Mouse (Mus musculus) forebrain, embryonic 14.5 days (tissue): ENCODE measurements around the gene Fam102b. TPM values are rescaled to one million over a fixed set of nuclear protein-coding genes. Genes with fewer than 3 reads are reported as not detected.

ENCODE experiments used
- ATAC-seq: fragments of 200-750 bp; cut with Nextera tagmentation; 2 replicates; pipeline ENCODE4 v1.8.0; 2017; ENCODE audit warnings: mild to moderate bottlenecking, moderate library complexity
- DNase-seq: peaks from one replicate; pipeline ENCODE4 v3.0.0-alpha.2; 2015; ENCODE audit warnings: low spot score
- H3K27ac ChIP-seq: fragments of 300-500 bp; sonication (generic); 2 replicates; pipeline ENCODE4 v1.5.1; 2014; ENCODE audit warnings: low read depth, mild to moderate bottlenecking, control low read depth, low read length, moderate library complexity
- H3K27me3 ChIP-seq: fragments of 300-500 bp; sonication (generic); replicated peaks from 2 replicates; pipeline ENCODE4 v1.6.1; 2014; ENCODE audit warnings: low read length, control low read depth, mixed read lengths; ENCODE audit not compliant: control insufficient read depth, insufficient read depth
- H3K36me3 ChIP-seq: fragments of 300-500 bp; sonication (generic); 2 replicates; pipeline ENCODE4 v1.6.1; 2014; ENCODE audit warnings: low read length, control low read depth; ENCODE audit not compliant: control insufficient read depth, insufficient read depth
- H3K4me1 ChIP-seq: fragments of 300-500 bp; sonication (generic); 2 replicates; pipeline ENCODE4 v1.6.1; 2014; ENCODE audit warnings: antibody characterized with exemption, low read length, control low read depth; ENCODE audit not compliant: control insufficient read depth, insufficient read depth
- H3K4me2 ChIP-seq: fragments of 300-500 bp; sonication (generic); 2 replicates; pipeline ENCODE4 v1.6.1; 2014; ENCODE audit warnings: mild to moderate bottlenecking, control low read depth, low read length
- H3K4me3 ChIP-seq: fragments of 300-500 bp; sonication (generic); 2 replicates; pipeline ENCODE4 v1.5.1; 2014; ENCODE audit warnings: low read depth, low read length, control low read depth
- H3K9ac ChIP-seq: fragments of 300-500 bp; sonication (generic); 2 replicates; pipeline ENCODE4 v1.6.1; 2014; ENCODE audit warnings: mild to moderate bottlenecking, low read length, control low read depth, moderate library complexity
- H3K9me3 ChIP-seq: fragments of 300-500 bp; sonication (generic); replicated peaks from 2 replicates; pipeline ENCODE4 v1.6.1; 2016; ENCODE audit warnings: low read length, control low read depth, mixed read lengths; ENCODE audit not compliant: control insufficient read depth
- WGBS: fragments of 180-500 bp; shearing (Covaris S2); extraction: QIAGEN DNeasy Blood & Tissue Kit; methylation state at CpG from one replicate; pipeline ENCODE4 v1.1.7; 2014; 5-methylcytosine and 5-hydroxymethylcytosine counted together
- polyA plus RNA-seq: library from polyadenylated mRNA; unstranded; fragments of >200 nt; fragmentation: Nextera tagmentation; extraction: Ambion mirVana; gene quantifications from 2 replicates; pipeline ENCODE4 v1.2.1, GENCODE M21; 2014

Gene Fam102b
- 11.1 and 11.6 TPM in 2 replicates for polyA plus RNA-seq

DNA sequence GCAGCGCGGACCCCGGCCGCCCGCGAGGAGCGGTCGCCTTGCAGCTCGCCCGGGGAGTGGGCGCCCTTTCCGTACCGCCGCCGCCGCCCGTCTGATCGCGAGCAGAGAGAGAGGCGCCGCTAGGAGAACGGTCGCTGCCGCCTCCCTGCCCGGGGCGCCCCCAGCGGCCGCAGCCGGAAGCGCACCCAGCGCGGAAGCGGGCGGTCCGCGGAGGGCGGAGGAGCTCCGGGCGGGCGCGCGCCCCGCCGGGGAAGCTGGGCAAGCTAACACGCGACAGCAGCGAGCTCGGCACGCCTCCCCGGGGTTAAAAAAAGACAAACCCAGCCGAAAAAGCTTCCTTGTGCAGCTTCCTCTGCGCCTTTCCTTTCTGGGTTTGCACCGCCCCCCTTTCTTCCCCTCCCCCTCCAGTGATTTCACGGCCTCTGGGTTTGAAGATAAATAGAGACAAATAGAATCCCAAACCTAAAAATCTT is at the start of gene Fam102b:
TSS of gene Fam102b (minus strand) at position 93 of the 473 bp plus-strand sequence.
- Histone ChIP-seq H3K4me1 (peaks cover 19% of the 10 kb centered on the region), H3K36me3 (no peaks in the 10 kb centered on the region), H3K27me3 (no peaks in the 10 kb centered on the region), H3K27ac (peak within 1 kb of the TSS; percentile 80), H3K4me2 (peak within 1 kb of the TSS; percentile 75), H3K9ac (peak within 1 kb of the TSS; percentile 83), H3K4me3 (peak within 1 kb of the TSS; percentile 63), H3K9me3 (no peaks in the 10 kb centered on the region)
- WGBS: under 1% methylated on average over 24 of the region's 54 CpGs
- DNase-seq: peak; percentile 90
- ATAC-seq: peak; percentile 89

- Histone ChIP-seq H3K4me3 (no peak overlapping the region), H3K9ac (no peak overlapping the region), H3K27ac (no peak overlapping the region), H3K36me3 (no peaks in the 10 kb centered on the region), H3K9me3 (no peaks in the 10 kb centered on the region), H3K4me2 (no peak overlapping the region), H3K4me1 (no peaks in the 10 kb centered on the region), H3K27me3 (no peaks in the 10 kb centered on the region)
- ATAC-seq: peak; percentile 57
- peak; percentile 82 for DNase-seq
- WGBS: 2% methylated on average over 6 of the region's 6 CpGs
Measured at GRCm38 (mm10) chr3:109062989-109063388, 35.6 kb upstream of the Fam102b start.

DNA sequence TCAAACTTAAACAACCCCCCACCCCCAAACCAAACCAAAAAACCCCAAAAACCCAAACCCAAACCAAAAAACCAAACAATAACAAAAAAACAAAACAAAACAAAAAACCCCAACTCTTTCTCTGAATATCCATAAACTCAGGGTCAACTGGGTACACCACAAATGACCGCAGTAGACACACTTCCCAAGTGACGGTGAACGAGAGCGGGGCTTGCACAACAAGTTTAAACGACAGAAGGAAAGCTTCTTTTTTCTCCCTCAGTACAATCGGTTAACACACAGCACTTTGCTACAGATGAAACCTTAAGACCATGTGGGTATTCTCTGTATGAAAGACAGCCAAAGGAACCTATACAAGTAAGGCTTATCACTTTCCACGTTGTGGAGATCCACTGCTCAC is 35.0 kb upstream of the Fam102b start:
- H3K36me3 ChIP-seq: no peaks in the 10 kb centered on the region
- H3K4me3 ChIP-seq: no peak overlapping the region
- H3K9me3 ChIP-seq: no peaks in the 10 kb centered on the region
- no peak overlapping the region for H3K27ac ChIP-seq
- WGBS: 79% methylated on average over 7 of the region's 7 CpGs
- DNase-seq (no peak), ATAC-seq (no peak)
- H3K4me2 ChIP-seq: no peak overlapping the region
- H3K27me3 ChIP-seq: no peaks in the 10 kb centered on the region
- no peaks in the 10 kb centered on the region for H3K4me1 ChIP-seq
- H3K9ac ChIP-seq: no peak overlapping the region

DNA sequence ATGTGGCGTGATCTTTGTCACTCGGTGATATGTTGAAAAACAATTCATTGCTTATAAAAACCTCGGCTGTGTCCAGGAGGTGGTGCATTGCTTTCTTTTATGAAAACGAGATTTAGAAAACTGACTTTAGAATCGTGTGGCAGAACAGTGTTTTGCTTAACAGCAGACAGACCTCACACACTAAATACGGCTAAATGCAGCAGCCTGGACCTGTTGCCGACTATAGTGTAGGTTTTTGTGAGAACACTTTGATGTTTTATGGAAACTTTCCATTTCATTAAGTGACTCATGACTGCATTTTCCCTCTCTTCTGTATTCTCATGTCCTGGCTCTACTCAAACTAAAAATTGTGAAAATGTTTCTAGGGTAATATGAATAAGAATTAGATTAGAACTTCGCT is 32.5 kb upstream of the Fam102b start:
- no peak overlapping the region for H3K4me3 ChIP-seq
- no peaks in the 10 kb centered on the region for H3K27me3 ChIP-seq
- WGBS: 56% methylated on average over 8 of the region's 8 CpGs
- ATAC-seq: no peak
- H3K36me3 ChIP-seq: no peaks in the 10 kb centered on the region
- no peak overlapping the region for H3K4me2 ChIP-seq
- H3K9ac ChIP-seq: no peak overlapping the region
- H3K27ac ChIP-seq: no peak overlapping the region
- no peaks in the 10 kb centered on the region for H3K4me1 ChIP-seq
- no peaks in the 10 kb centered on the region for H3K9me3 ChIP-seq
- DNase-seq: no peak

DNA sequence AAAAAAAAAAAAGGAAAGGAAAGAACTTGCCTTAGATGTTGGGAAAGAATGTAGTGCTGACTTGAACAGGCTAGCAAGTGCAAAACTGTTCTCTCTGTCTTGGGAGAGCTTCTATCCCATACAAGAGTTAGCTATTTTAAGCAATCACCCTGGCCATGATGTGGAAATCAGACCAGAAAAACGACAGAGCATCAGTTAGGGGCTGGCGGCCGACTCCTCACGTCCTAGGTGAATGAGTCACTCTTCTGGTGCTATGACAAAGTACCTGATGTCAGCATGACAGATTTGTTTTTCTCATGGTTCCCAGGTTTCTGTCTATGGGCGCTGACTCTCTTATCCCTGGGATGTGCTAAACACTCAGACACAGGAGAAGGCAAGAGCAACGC is 24.5 kb upstream of the Fam102b start:
- ATAC-seq (no peak), DNase-seq (no peak)
- Histone ChIP-seq H3K36me3 (no peaks in the 10 kb centered on the region), H3K27me3 (no peaks in the 10 kb centered on the region), H3K4me2 (no peak overlapping the region), H3K9me3 (no peaks in the 10 kb centered on the region), H3K4me1 (no peaks in the 10 kb centered on the region), H3K9ac (no peak overlapping the region), H3K4me3 (no peak overlapping the region), H3K27ac (no peak overlapping the region)
- WGBS: 86% methylated on average over 6 of the region's 6 CpGs

DNA sequence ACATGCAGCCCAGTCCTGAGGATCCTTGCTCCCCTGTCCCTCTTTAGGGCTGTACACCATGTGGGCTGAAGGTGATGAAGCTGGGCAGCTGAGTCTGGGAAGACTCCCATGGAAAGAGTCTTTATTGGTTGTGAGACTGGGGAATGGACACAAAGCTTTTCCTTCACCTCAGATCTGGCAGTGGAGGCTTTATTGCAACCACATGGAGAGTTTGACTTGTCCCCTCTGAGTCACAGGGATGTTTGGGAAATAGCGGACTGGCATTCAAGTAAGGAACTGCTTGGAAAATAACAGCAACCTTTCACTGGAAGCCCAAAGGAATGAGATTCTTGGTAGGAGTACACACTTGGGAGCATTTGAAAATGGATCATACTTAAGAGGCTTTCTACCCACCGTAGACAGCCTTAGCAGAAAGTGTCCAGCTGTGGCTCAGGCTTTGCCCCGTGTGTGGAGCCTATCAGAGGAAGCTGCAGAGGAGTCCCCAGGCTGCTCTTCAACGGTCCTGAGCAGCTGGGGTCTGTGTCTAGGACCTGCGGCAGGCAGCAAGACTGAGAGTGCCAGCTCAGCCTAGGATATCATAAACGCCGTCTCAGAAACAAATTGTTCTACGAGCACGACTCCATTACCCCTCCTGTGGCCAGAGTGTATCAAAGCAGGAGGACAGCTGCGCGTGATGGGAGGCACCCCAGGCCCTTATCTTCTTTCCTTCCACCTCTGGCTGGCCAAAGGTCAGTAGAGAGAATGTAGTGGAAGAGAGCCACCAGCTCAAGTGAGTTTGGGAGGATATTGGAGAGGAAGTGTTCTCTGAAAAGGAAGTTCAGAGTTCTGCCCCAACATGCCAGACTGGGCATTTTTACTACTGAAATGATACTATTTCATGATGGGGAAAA is 23.9 kb upstream of the Fam102b start:
- no peaks in the 10 kb centered on the region for H3K36me3 ChIP-seq
- H3K27ac ChIP-seq: no peak overlapping the region
- H3K9ac ChIP-seq: no peak overlapping the region
- no peak overlapping the region for H3K4me2 ChIP-seq
- ATAC-seq (no peak), DNase-seq (no peak)
- no peaks in the 10 kb centered on the region for H3K4me1 ChIP-seq
- WGBS: 81% methylated on average over 11 of the region's 11 CpGs
- no peaks in the 10 kb centered on the region for H3K27me3 ChIP-seq
- no peaks in the 10 kb centered on the region for H3K9me3 ChIP-seq
- H3K4me3 ChIP-seq: no peak overlapping the region

DNA sequence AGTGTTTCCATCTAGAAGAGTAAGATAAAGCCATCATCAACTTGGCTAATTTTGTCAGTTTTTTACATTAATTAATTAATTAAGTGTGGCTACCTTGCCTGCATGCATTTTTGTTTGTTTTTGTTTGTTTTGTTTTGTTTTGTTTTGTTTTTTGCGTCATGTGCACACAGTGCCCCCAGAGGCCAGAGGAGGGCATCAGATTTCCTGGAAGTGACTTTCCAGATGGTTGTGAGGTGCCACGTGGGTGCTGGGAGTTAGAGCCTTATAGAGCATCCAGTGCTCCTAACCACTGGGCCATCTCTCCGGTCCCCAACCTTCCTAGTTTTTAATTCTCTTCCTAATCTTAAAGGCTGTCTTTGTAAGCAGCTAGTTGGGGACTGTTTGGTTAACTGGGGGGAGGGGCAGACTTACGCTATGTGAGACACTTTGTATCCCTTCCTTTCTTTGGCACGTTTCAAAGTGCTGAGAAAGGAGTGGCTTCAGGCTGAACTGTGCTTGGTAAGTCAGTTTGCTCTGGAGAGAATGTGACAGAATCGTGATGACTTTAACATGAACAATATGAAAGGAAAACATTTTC is 20.4 kb upstream of the Fam102b start:
- no peak for DNase-seq
- no peak overlapping the region for H3K9ac ChIP-seq
- no peaks in the 10 kb centered on the region for H3K4me1 ChIP-seq
- H3K27me3 ChIP-seq: no peaks in the 10 kb centered on the region
- no peaks in the 10 kb centered on the region for H3K9me3 ChIP-seq
- whole genome bisulfite sequencing: 45% methylated on average over 6 of the region's 6 CpGs
- H3K27ac ChIP-seq: no peak overlapping the region
- H3K4me2 ChIP-seq: no peak overlapping the region
- H3K4me3 ChIP-seq: no peak overlapping the region
- no peak for ATAC-seq
- no peaks in the 10 kb centered on the region for H3K36me3 ChIP-seq

DNA sequence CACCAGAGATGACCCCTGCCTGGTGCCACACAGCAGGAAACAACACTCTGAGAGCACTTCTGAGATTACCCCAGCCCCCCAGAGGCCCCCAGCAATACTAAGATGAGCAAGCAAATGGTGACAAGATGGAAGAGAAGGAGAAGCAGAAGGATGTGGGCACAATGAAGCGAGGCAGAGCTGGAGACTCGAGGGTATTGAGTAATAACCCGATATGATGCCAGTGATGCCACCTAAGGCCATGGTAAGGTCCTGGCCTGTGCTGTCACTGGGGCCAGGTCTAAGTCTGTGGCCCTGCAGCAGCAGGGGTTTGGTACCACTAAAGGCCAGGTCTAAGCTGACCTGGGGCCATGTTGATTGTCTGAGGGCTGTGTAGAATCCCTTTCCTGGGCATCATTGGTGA is 19.0 kb upstream of the Fam102b start:
- Histone ChIP-seq H3K4me1 (no peaks in the 10 kb centered on the region), H3K4me2 (no peak overlapping the region), H3K4me3 (no peak overlapping the region), H3K27ac (no peak overlapping the region), H3K9ac (no peak overlapping the region), H3K36me3 (no peaks in the 10 kb centered on the region), H3K9me3 (no peaks in the 10 kb centered on the region), H3K27me3 (no peaks in the 10 kb centered on the region)
- ATAC-seq (no peak), DNase-seq (no peak)
- 93% methylated on average over 3 of the region's 3 CpGs for WGBS

DNA sequence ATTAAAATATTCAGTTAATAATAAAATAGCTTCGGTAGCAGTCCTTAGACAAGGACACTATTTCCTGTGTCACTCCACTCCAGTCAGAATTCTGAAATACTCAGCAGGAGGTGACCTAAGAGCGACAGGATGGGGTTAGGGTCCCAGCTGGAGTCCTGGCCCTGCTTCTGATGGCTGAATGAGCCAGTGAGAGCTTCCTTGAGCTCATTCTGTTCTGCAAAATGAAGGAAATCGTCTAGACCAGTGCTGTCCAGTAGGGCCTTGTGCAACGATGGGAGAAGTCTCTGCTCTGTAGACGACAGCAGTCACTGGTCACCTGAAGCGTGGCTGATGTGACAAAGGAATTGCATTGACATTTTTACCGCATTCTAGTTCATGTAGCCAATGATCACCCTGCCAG is 16.0 kb upstream of the Fam102b start:
- 41% methylated on average over 7 of the region's 7 CpGs for WGBS
- Histone ChIP-seq H3K4me1 (no peaks in the 10 kb centered on the region), H3K4me3 (no peak overlapping the region), H3K27ac (no peak overlapping the region), H3K9ac (no peak overlapping the region), H3K36me3 (no peaks in the 10 kb centered on the region), H3K27me3 (no peaks in the 10 kb centered on the region), H3K4me2 (no peak overlapping the region), H3K9me3 (no peaks in the 10 kb centered on the region)
- ATAC-seq (no peak), DNase-seq (no peak)
